Mouse (Mus musculus) inflammation-experienced regulatory T-cells, adult 16 weeks (primary cell): ENCODE data around the gene 1700012B07Rik. TPM values are rescaled to one million over a fixed set of nuclear protein-coding genes. Genes with fewer than 3 reads are reported as not detected.

ENCODE experiments used
- polyA plus RNA-seq: library from polyadenylated mRNA; unstranded; fragments of 100-300 nt; shearing (Covaris generic); gene quantifications from one replicate; pipeline ENCODE4 v1.2.1, GENCODE M21; 2017

The 1700012B07Rik gene
- polyA plus RNA-seq, result not detected

DNA sequence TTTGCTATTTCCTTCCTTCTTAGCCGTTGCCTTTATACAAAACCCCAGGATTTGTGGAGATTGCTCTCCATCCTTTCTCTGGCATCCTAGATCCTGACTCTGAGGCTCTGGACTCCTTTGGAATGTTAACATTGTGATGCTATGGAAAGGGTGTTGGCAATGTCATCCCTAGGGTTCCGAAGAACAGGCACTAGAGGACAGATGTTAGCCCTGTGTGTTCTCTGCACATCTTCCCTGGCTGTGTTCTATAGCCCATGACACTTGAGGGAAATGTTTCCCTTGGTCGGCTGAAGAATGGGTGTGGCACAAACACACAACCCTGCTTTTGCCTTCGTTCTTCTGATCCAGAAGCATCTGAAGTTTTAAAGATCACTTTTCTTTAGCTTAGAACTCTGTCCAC is at the start of gene 1700012B07Rik:
1700012B07Rik (minus strand) TSS at position 101 of the 400 bp plus-strand sequence.

Other genes starting within 250 kb of the 1700012B07Rik start
- gene Wipi1, start 216.1 kb downstream of the 1700012B07Rik start, polyA plus RNA-seq, result 0.54 TPM
- gene Prkar1a, start 178.6 kb downstream of the 1700012B07Rik start, polyA plus RNA-seq, result 626 TPM
- gene Fam20a, start 105.8 kb downstream of the 1700012B07Rik start, polyA plus RNA-seq, result 1.0 TPM
- not detected for gene Abca8b, start 167.8 kb upstream of the 1700012B07Rik start, polyA plus RNA-seq